Mouse (Mus musculus): ENCODE results near the gene Enkd1. TPM values are rescaled to one million over a fixed set of nuclear protein-coding genes. Genes with fewer than 3 reads are reported as not detected.

The Enkd1 gene
- total RNA-seq (2014; fragmentation: Nextera tagmentation) (15.8 and 25.4 TPM in 2 replicates), total RNA-seq (2017) (7.4 and 9.9 TPM in 2 replicates)

- ATAC-seq (replicated peaks; ENCODE audit: low FRiP score, low TSS enrichment, poor library complexity, severe bottlenecking), result peak; percentile 66
Observed at GRCm38 (mm10) chr8:105707498-105708403, at the start of gene Enkd1, which contains the start of gene 4933405L10Rik. Enkd1 (minus strand) TSS chr8:105708210. 4933405L10Rik (plus strand) TSS chr8:105707655.

- ATAC-seq (replicated peaks; ENCODE audit: low FRiP score, low TSS enrichment, poor library complexity, severe bottlenecking), result no peak
Observed at GRCm38 (mm10) chr8:105754688-105755087, 46.7 kb upstream of the Enkd1 start.

- no peak for ATAC-seq (replicated peaks; ENCODE audit: low FRiP score, low TSS enrichment, poor library complexity, severe bottlenecking)
Observed at GRCm38 (mm10) chr8:105753916-105754315, 45.9 kb upstream of the Enkd1 start.

GRCm38 (mm10) chr8:105750606-105751005 lies 42.6 kb upstream of the Enkd1 start:
- no peak for ATAC-seq (replicated peaks; ENCODE audit: low FRiP score, low TSS enrichment, poor library complexity, severe bottlenecking)

GRCm38 (mm10) chr8:105743301-105743700 lies 35.3 kb upstream of the Enkd1 start:
- ATAC-seq (replicated peaks; ENCODE audit: low FRiP score, low TSS enrichment, poor library complexity, severe bottlenecking), result 0 out of 2 replicates have a peak, but pooled peaks have one; percentile 34

GRCm38 (mm10) chr8:105739216-105739615 lies 31.2 kb upstream of the Enkd1 start:
- no peak for ATAC-seq (replicated peaks; ENCODE audit: low FRiP score, low TSS enrichment, poor library complexity, severe bottlenecking)

- ATAC-seq (replicated peaks; ENCODE audit: low FRiP score, low TSS enrichment, poor library complexity, severe bottlenecking), result peak; percentile 91
Observed at GRCm38 (mm10) chr8:105732186-105732585, 24.2 kb upstream of the Enkd1 start.

- peak; percentile 81 for ATAC-seq (replicated peaks; ENCODE audit: low FRiP score, low TSS enrichment, poor library complexity, severe bottlenecking)
Observed at GRCm38 (mm10) chr8:105727397-105728124, 19.6 kb upstream of the Enkd1 start.

- ATAC-seq (replicated peaks; ENCODE audit: low FRiP score, low TSS enrichment, poor library complexity, severe bottlenecking), result no peak
Observed at GRCm38 (mm10) chr8:105725726-105726125, 17.7 kb upstream of the Enkd1 start.

GRCm38 (mm10) chr8:105722861-105723260 lies 14.9 kb upstream of the Enkd1 start:
- no peak for ATAC-seq (replicated peaks; ENCODE audit: low FRiP score, low TSS enrichment, poor library complexity, severe bottlenecking)

- no peak for ATAC-seq (replicated peaks; ENCODE audit: low FRiP score, low TSS enrichment, poor library complexity, severe bottlenecking)
Observed at GRCm38 (mm10) chr8:105719637-105720036, 11.6 kb upstream of the Enkd1 start.

GRCm38 (mm10) chr8:105716302-105716945 lies 8.4 kb upstream of the Enkd1 start:
- ATAC-seq (replicated peaks; ENCODE audit: low FRiP score, low TSS enrichment, poor library complexity, severe bottlenecking), result no peak

GRCm38 (mm10) chr8:105715042-105715441 lies 7.0 kb upstream of the Enkd1 start:
- no peak for ATAC-seq (replicated peaks; ENCODE audit: low FRiP score, low TSS enrichment, poor library complexity, severe bottlenecking)

GRCm38 (mm10) chr8:105714139-105714538 lies 6.1 kb upstream of the Enkd1 start:
- ATAC-seq (replicated peaks; ENCODE audit: low FRiP score, low TSS enrichment, poor library complexity, severe bottlenecking), result peak; percentile 61

- ATAC-seq (replicated peaks; ENCODE audit: low FRiP score, low TSS enrichment, poor library complexity, severe bottlenecking), result no peak
Observed at GRCm38 (mm10) chr8:105712286-105712685, 4.3 kb upstream of the Enkd1 start.

GRCm38 (mm10) chr8:105709317-105709716 lies 1.3 kb upstream of the Enkd1 start:
- ATAC-seq (replicated peaks; ENCODE audit: low FRiP score, low TSS enrichment, poor library complexity, severe bottlenecking), result no peak

GRCm38 (mm10) chr8:105708675-105709074 lies 665 bp upstream of the Enkd1 start:
- ATAC-seq (replicated peaks; ENCODE audit: low FRiP score, low TSS enrichment, poor library complexity, severe bottlenecking), result no peak

- ATAC-seq (replicated peaks; ENCODE audit: low FRiP score, low TSS enrichment, poor library complexity, severe bottlenecking), result no peak
Observed at GRCm38 (mm10) chr8:105706426-105706825, 1.6 kb downstream of the Enkd1 start.

GRCm38 (mm10) chr8:105704955-105705354 lies 3.1 kb downstream of the Enkd1 start:
- no peak for ATAC-seq (replicated peaks; ENCODE audit: low FRiP score, low TSS enrichment, poor library complexity, severe bottlenecking)
